Mouse (Mus musculus) limb, embryonic 13.5 days (tissue): ENCODE measurements around the gene Sigirr. TPM values are rescaled to one million over a fixed set of nuclear protein-coding genes. Genes with fewer than 3 reads are reported as not detected.
A peak's percentile ranks its signal among the peaks of the same experiment; 100 is the strongest.

Experiments
- ATAC-seq: fragments of 200-750 bp; cut with Nextera tagmentation; 2 replicates; pipeline ENCODE4 v1.8.0; 2017; ENCODE audit warnings: low read depth, moderate number of reproducible peaks, moderate TSS enrichment; ENCODE audit not compliant: low FRiP score
- H3K27ac ChIP-seq: fragments of 300-500 bp; sonication (generic); 2 replicates; pipeline ENCODE4 v1.5.1; 2015; ENCODE audit warnings: inconsistent platforms, mild to moderate bottlenecking, moderate library complexity
- H3K27me3 ChIP-seq: fragments of 300-500 bp; sonication (generic); 2 replicates; pipeline ENCODE4 v1.6.1; 2015; ENCODE audit warnings: mild to moderate bottlenecking, inconsistent platforms
- H3K36me3 ChIP-seq: fragments of 300-500 bp; sonication (generic); 2 replicates; pipeline ENCODE4 v1.6.1; 2015; ENCODE audit warnings: inconsistent platforms, mild to moderate bottlenecking, moderate library complexity
- H3K4me1 ChIP-seq: fragments of 300-500 bp; sonication (generic); 2 replicates; pipeline ENCODE4 v1.6.1; 2015; ENCODE audit warnings: inconsistent platforms
- H3K4me2 ChIP-seq: fragments of 300-500 bp; sonication (generic); replicated peaks from 2 replicates; pipeline ENCODE4 v1.6.1; 2015; ENCODE audit warnings: inconsistent platforms, mild to moderate bottlenecking, moderate library complexity
- H3K4me3 ChIP-seq: fragments of 300-500 bp; sonication (generic); 2 replicates; pipeline ENCODE4 v1.5.1; 2015; ENCODE audit warnings: moderate library complexity, mild to moderate bottlenecking, inconsistent platforms
- H3K9ac ChIP-seq: fragments of 300-500 bp; sonication (generic); 2 replicates; pipeline ENCODE4 v1.6.1; 2015; ENCODE audit warnings: mild to moderate bottlenecking, inconsistent platforms
- H3K9me3 ChIP-seq: fragments of 300-500 bp; sonication (generic); 2 replicates; pipeline ENCODE4 v1.6.1; 2016; ENCODE audit warnings: inconsistent platforms
- WGBS: fragments of 180-500 bp; shearing (Covaris S2); methylation state at CpG from one replicate; pipeline ENCODE4 v1.1.7; 2015; 5-methylcytosine and 5-hydroxymethylcytosine counted together
- polyA plus RNA-seq: library from polyadenylated mRNA; unstranded; fragments of >200 nt; fragmentation: Nextera tagmentation; extraction: Ambion mirVana; gene quantifications from 2 replicates; pipeline ENCODE4 v1.2.1, GENCODE M21; 2015

The Sigirr gene
- polyA plus RNA-seq, 1 experiment from 2014 or later, result 2.7 TPM

- 86% methylated on average over 6 of the region's 6 CpGs for WGBS
- Histone ChIP-seq H3K9me3 (peaks cover 6% of the 10 kb centered on the region; the same call in 1 of the 2 replicates), H3K4me2 (no peak overlapping the region), H3K9ac (no peak overlapping the region), H3K4me1 (peaks cover 14% of the 10 kb centered on the region), H3K27ac (no peak overlapping the region), H3K4me3 (no peak overlapping the region), H3K36me3 (no peaks in the 10 kb centered on the region), H3K27me3 (no peaks in the 10 kb centered on the region)
- no peak for ATAC-seq
Measured at GRCm38 (mm10) chr7:141056976-141057375, 43.4 kb downstream of the Sigirr start.

GRCm38 (mm10) chr7:141055785-141056184, 44.6 kb downstream of the Sigirr start:
- no peak overlapping the region for H3K4me3 ChIP-seq
- ATAC-seq, result no peak
- H3K27me3 ChIP-seq, result no peaks in the 10 kb centered on the region

GRCm38 (mm10) chr7:141052421-141052820, 48.0 kb downstream of the Sigirr start:
- no peaks in the 10 kb centered on the region for H3K36me3 ChIP-seq
- H3K4me1 ChIP-seq, result peaks cover 10% of the 10 kb centered on the region
- H3K9me3 ChIP-seq, result peaks cover 10% of the 10 kb centered on the region; the same call in 1 of the 2 replicates
- no peak overlapping the region for H3K27ac ChIP-seq
- WGBS, result 80% methylated on average over 2 of the region's 2 CpGs
- no peak overlapping the region for H3K4me2 ChIP-seq
- no peak overlapping the region for H3K9ac ChIP-seq
- no peak overlapping the region for H3K4me3 ChIP-seq
- no peak for ATAC-seq
- no peaks in the 10 kb centered on the region for H3K27me3 ChIP-seq

More at GRCm38 (mm10) chr7:141055785-141056184, 44.6 kb downstream of the Sigirr start:
- 79% methylated on average over 4 of the region's 4 CpGs for WGBS
- H3K4me1 ChIP-seq, result peaks cover 7% of the 10 kb centered on the region
- no peaks in the 10 kb centered on the region for H3K36me3 ChIP-seq
- H3K9ac ChIP-seq, result no peak overlapping the region
- no peak overlapping the region for H3K4me2 ChIP-seq
- peaks cover 6% of the 10 kb centered on the region; the same call in 1 of the 2 replicates for H3K9me3 ChIP-seq
- no peak overlapping the region for H3K27ac ChIP-seq

- peaks cover 14% of the 10 kb centered on the region for H3K4me1 ChIP-seq
- ATAC-seq, result no peak
Measured at GRCm38 (mm10) chr7:141052016-141052415, 48.4 kb downstream of the Sigirr start.

GRCm38 (mm10) chr7:141051060-141051685, 49.2 kb downstream of the Sigirr start:
- Histone ChIP-seq H3K27ac (no peak overlapping the region), H3K4me3 (no peak overlapping the region), H3K36me3 (no peaks in the 10 kb centered on the region), H3K9me3 (peaks cover 10% of the 10 kb centered on the region; the same call in 1 of the 2 replicates), H3K9ac (no peak overlapping the region), H3K27me3 (no peaks in the 10 kb centered on the region), H3K4me1 (peaks cover 20% of the 10 kb centered on the region), H3K4me2 (no peak overlapping the region)
- WGBS, result 72% methylated on average over 17 of the region's 17 CpGs
- no peak for ATAC-seq

More at GRCm38 (mm10) chr7:141052016-141052415, 48.4 kb downstream of the Sigirr start:
- Histone ChIP-seq H3K9me3 (peaks cover 10% of the 10 kb centered on the region; the same call in 1 of the 2 replicates), H3K36me3 (no peaks in the 10 kb centered on the region), H3K9ac (no peak overlapping the region), H3K27ac (no peak overlapping the region), H3K4me3 (no peak overlapping the region), H3K27me3 (no peaks in the 10 kb centered on the region), H3K4me2 (no peak overlapping the region)
- 87% methylated on average over 4 of the region's 4 CpGs for WGBS

- 73% methylated on average over 2 of the region's 2 CpGs for WGBS
- H3K36me3 ChIP-seq, result no peaks in the 10 kb centered on the region
- no peak overlapping the region for H3K4me3 ChIP-seq
- ATAC-seq, result no peak
- H3K4me1 ChIP-seq, result peaks cover 20% of the 10 kb centered on the region
- peaks cover 5% of the 10 kb centered on the region; the same call in 1 of the 2 replicates for H3K9me3 ChIP-seq
- no peaks in the 10 kb centered on the region for H3K27me3 ChIP-seq
- H3K9ac ChIP-seq, result no peak overlapping the region
- H3K4me2 ChIP-seq, result no peak overlapping the region
- H3K27ac ChIP-seq, result no peak overlapping the region
Measured at GRCm38 (mm10) chr7:141049326-141049725, 51.0 kb downstream of the Sigirr start.

- Histone ChIP-seq H3K9ac (peak overlapping the region; percentile 53), H3K27me3 (no peaks in the 10 kb centered on the region), H3K4me3 (peak overlapping the region; percentile 39), H3K9me3 (peaks cover 5% of the 10 kb centered on the region; the same call in 1 of the 2 replicates), H3K36me3 (no peaks in the 10 kb centered on the region), H3K4me1 (peaks cover 20% of the 10 kb centered on the region), H3K27ac (peak overlapping the region; percentile 80), H3K4me2 (peak overlapping the region; percentile 68)
- 9% methylated on average over 21 of the region's 21 CpGs for WGBS
- peak; percentile 90 for ATAC-seq
Measured at GRCm38 (mm10) chr7:141048226-141049218, 51.9 kb downstream of the Sigirr start.

- peaks cover 5% of the 10 kb centered on the region; the same call in 1 of the 2 replicates for H3K9me3 ChIP-seq
- H3K27me3 ChIP-seq, result no peaks in the 10 kb centered on the region
- H3K36me3 ChIP-seq, result no peaks in the 10 kb centered on the region
- ATAC-seq, result peak; percentile 76
- WGBS, result 5% methylated on average over 15 of the region's 19 CpGs
- peak overlapping the region; percentile 39 for H3K4me3 ChIP-seq
- peak overlapping the region; percentile 53 for H3K9ac ChIP-seq
- H3K27ac ChIP-seq, result peak overlapping the region; percentile 80
- H3K4me2 ChIP-seq, result peak overlapping the region; percentile 68
- H3K4me1 ChIP-seq, result peaks cover 28% of the 10 kb centered on the region
Measured at GRCm38 (mm10) chr7:141047581-141048225, 52.7 kb downstream of the Sigirr start.

- Histone ChIP-seq H3K36me3 (no peaks in the 10 kb centered on the region), H3K4me1 (peaks cover 32% of the 10 kb centered on the region), H3K9me3 (peaks cover 5% of the 10 kb centered on the region; the same call in 1 of the 2 replicates), H3K27me3 (no peaks in the 10 kb centered on the region), H3K27ac (peak overlapping the region; percentile 75), H3K4me2 (peak overlapping the region; percentile 68), H3K9ac (peak overlapping the region; percentile 31; the same call in 1 of the 2 replicates), H3K4me3 (0 out of 2 replicates have a peak overlapping the region, but pooled peaks have one; percentile 39)
- no peak for ATAC-seq
- 47% methylated on average over 6 of the region's 6 CpGs for WGBS
Measured at GRCm38 (mm10) chr7:141046931-141047580, 53.3 kb downstream of the Sigirr start.

GRCm38 (mm10) chr7:141042539-141042938, 57.8 kb downstream of the Sigirr start:
- ATAC-seq, result no peak
- Histone ChIP-seq H3K4me3 (no peak overlapping the region), H3K27me3 (no peaks in the 10 kb centered on the region), H3K4me1 (peaks cover 36% of the 10 kb centered on the region), H3K9ac (no peak overlapping the region), H3K9me3 (no peaks in the 10 kb centered on the region), H3K4me2 (no peak overlapping the region), H3K27ac (peak overlapping the region; percentile 67), H3K36me3 (no peaks in the 10 kb centered on the region)
- 22% methylated on average over 4 of the region's 4 CpGs for WGBS

- no peaks in the 10 kb centered on the region for H3K27me3 ChIP-seq
- peak; percentile 80 for ATAC-seq
- H3K27ac ChIP-seq, result peak overlapping the region; percentile 90
- 0 out of 2 replicates have a peak overlapping the region, but pooled peaks have one; percentile 9 for H3K4me2 ChIP-seq
- no peak overlapping the region for H3K9ac ChIP-seq
- peaks cover 27% of the 10 kb centered on the region for H3K4me1 ChIP-seq
- no peak overlapping the region for H3K4me3 ChIP-seq
- H3K36me3 ChIP-seq, result no peaks in the 10 kb centered on the region
- WGBS, result 10% methylated on average over 5 of the region's 5 CpGs
- H3K9me3 ChIP-seq, result no peaks in the 10 kb centered on the region
Measured at GRCm38 (mm10) chr7:141041661-141042060, 58.7 kb downstream of the Sigirr start.
